ENCODE assay signal across 9 mouse cellular contexts in the genomic region with DNA sequence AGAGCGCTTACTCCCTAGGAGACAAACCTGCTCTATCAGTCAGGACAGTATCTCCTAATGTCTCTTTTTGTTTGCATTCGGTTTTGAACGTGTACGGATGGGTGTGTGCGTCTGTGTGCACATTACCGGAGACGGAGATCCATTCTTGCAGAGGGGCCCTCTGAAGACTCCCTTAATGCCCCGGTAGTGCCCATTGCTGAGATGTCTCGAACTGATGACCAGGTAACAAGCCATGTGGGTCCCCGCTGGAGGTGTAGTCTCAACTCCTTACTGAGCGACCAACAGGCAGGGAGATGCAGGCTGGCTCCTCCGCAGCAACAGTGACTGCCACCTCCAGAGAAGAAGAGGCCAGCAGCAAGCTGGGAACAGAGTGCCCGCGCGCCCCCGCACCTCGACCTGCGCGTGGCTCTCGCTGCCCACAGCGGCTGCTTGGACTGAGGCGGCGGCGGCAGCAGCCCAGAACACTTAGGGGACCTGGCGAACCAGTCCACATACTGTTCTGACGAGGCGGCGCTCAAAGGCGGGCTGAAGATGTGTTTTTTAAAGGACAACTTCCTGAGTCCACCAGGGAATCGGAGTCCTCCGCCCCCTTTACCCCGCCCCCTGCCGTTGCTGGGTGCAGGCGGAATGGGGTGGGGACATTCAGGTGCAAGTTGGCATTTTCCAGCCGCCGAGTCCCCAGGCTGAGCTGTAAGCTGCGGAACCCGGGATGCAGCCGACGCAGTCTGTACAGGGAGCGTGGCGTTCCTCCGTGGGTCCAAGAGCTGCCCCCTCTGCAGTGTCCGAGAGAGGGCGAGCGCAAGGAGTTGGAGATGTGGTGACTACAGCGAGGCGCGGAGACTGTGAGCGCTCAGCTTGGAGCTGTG. TPM values are rescaled to one million over a fixed set of nuclear protein-coding genes. Genes with fewer than 3 reads are reported as not detected.
A peak's percentile ranks its signal among the peaks of the same experiment; 100 is the strongest.
DNase-seq lines count a peak whose midpoint lies in the region; ATAC-seq and TF ChIP-seq lines count a peak whose summit lies in the region.
"Had no signal": no experiment of that assay in that cellular context is flagged by ENCODE, and none has a peak within 500 bp of the region (broad histone marks: within the 10 kb centered on the region; RNA-seq: fewer than 3 reads in every experiment).

A gene (minus strand): TSS at position 612 of the 866 bp plus-strand sequence.

- H3K36me3 ChIP-seq in forebrain, postnatal 0 days (ENCODE audit: insufficient read depth): no peaks in the 10 kb centered on the region
- no peaks in the 10 kb centered on the region for H3K36me3 ChIP-seq in hindbrain, embryonic 16.5 days (ENCODE audit: control insufficient read depth, insufficient read depth, low read length)

- H3K27me3 ChIP-seq in forebrain, postnatal 0 days (ENCODE audit: insufficient read depth, low read length): no peaks in the 10 kb centered on the region
- H3K27me3 ChIP-seq in hindbrain, embryonic 16.5 days (replicated peaks; ENCODE audit: control insufficient read depth, insufficient read depth, low read length): no peaks in the 10 kb centered on the region

- peak within 1 kb of the TSS; percentile 55 for H3K9ac ChIP-seq in forebrain, postnatal 0 days
- peak within 1 kb of the TSS; percentile 61 for H3K9ac ChIP-seq in hindbrain, embryonic 16.5 days (ENCODE audit: low read depth, low read length)

- intact Hi-C loops in left cerebral cortex, postnatal 14 days (cut with DNase I): no loop called here

- H3K4me1 ChIP-seq in forebrain, postnatal 0 days (ENCODE audit: insufficient read depth): no peaks in the 10 kb centered on the region
- no peaks in the 10 kb centered on the region for H3K4me1 ChIP-seq in hindbrain, embryonic 16.5 days (ENCODE audit: control insufficient read depth, insufficient read depth, low read depth, low read length)

- peak; percentile 88 for ATAC-seq in forebrain, postnatal 0 days
- ATAC-seq in hindbrain, embryonic 16.5 days: peak; percentile 95
- ATAC-seq in megakaryocyte progenitor cell, adult 5-6 weeks (replicated peaks; ENCODE audit: poor library complexity): peak; percentile 31

- no peaks in the 10 kb centered on the region for H3K9me3 ChIP-seq in forebrain, postnatal 0 days (ENCODE audit: low read length)
- H3K9me3 ChIP-seq in hindbrain, embryonic 16.5 days (ENCODE audit: control insufficient read depth, low read length): no peaks in the 10 kb centered on the region

- H3K27ac ChIP-seq in forebrain, postnatal 0 days (ENCODE audit: low read depth, low read length): peak within 1 kb of the TSS; percentile 35; the same call in 1 of the 2 replicates
- H3K27ac ChIP-seq in hindbrain, embryonic 16.5 days (ENCODE audit: low read depth, low read length): peak within 1 kb of the TSS; percentile 60

- peak within 1 kb of the TSS; percentile 97 for H3K4me2 ChIP-seq in forebrain, postnatal 0 days (ENCODE audit: low read depth)
- H3K4me2 ChIP-seq in hindbrain, embryonic 16.5 days (ENCODE audit: low read length): peak within 1 kb of the TSS; percentile 67

- peak; percentile 36 to 51 for DNase-seq in left cerebral cortex, adult 18-20 months (ENCODE audit: low spot score in 2 of 2)
- no peak for DNase-seq in left cerebral cortex, adult 11 months (ENCODE audit: low spot score)
- DNase-seq in forebrain, postnatal 0 days: peak; percentile 39
- peak; percentile 7 to 15 for DNase-seq in left cerebral cortex, postnatal 14 days (ENCODE audit: low spot score in 2 of 2)
- peak; percentile 42 for DNase-seq in right cerebral cortex, postnatal 4 days
- no peak for DNase-seq in T-cell, adult 2 months (ENCODE audit: low spot score)

- 1% methylated on average over 50 of the region's 50 CpGs for WGBS in forebrain, postnatal 0 days
- 1% methylated on average over 50 of the region's 50 CpGs for WGBS in hindbrain, embryonic 16.5 days

- TF ChIP-seq CTCF in forebrain, postnatal 0 days (IDR thresholded peaks at IDR 0.05; ENCODE audit: low read depth): peak; percentile 36; the same call in 1 of the 2 replicates

- peak within 1 kb of the TSS; percentile 58 for H3K4me3 ChIP-seq in forebrain, postnatal 0 days (ENCODE audit: low read depth, low read length)
- peak within 1 kb of the TSS; percentile 54 for H3K4me3 ChIP-seq in hindbrain, embryonic 16.5 days (ENCODE audit: low read length)

RNA-seq across cellular contexts. Expression of the gene that starts here (rescaled TPM):
- total RNA-seq in left cerebral cortex, adult 18-20 months (2021): 1 to 10 TPM; 2.2 to 2.5 TPM
- total RNA-seq in forebrain, postnatal 0 days (2014; rRNA removed): 2.5 and 2.9 TPM in 2 replicates
- 0.97 and 2.1 TPM in 2 replicates for polyA plus RNA-seq in forebrain, postnatal 0 days (2015; fragmentation: Nextera tagmentation; extraction: Ambion mirVana)
- polyA plus RNA-seq in hindbrain, embryonic 16.5 days (2015; fragmentation: Nextera tagmentation; extraction: Ambion mirVana): 3.1 and 3.6 TPM in 2 replicates
- 1 to 10 TPM; 2.0 to 2.5 TPM for total RNA-seq in left cerebral cortex, postnatal 14 days (2021)
- not detected in 2 replicates for total RNA-seq in megakaryocyte progenitor cell, adult 5-6 weeks (2015)
- not detected in 2 replicates for total RNA-seq in megakaryocyte progenitor cell, adult 5-6 weeks (2017)
- polyA plus RNA-seq: spleen, adult 2 months had no signal

Comparison
In these comparisons a context has a peak if more than half of its experiments do, and no peak if none do; other contexts are left out.
1. DNase-seq: peak in left cerebral cortex, adult 18-20 months (2 of 2), forebrain, postnatal 0 days (single experiment), left cerebral cortex, postnatal 14 days (2 of 2) and right cerebral cortex, postnatal 4 days (single experiment); none in left cerebral cortex, adult 11 months (single experiment) and T-cell, adult 2 months (single experiment).
2. Peak in ATAC-seq in megakaryocyte progenitor cell, adult 5-6 weeks; RNA of the gene not detected or under 1 TPM.
3. ATAC-seq: peak in every context shown above with its lines; median percentile 95 in hindbrain, embryonic 16.5 days; 88 in forebrain, postnatal 0 days; 31 in megakaryocyte progenitor cell, adult 5-6 weeks.